Mouse (Mus musculus) kidney, adult 2 months (tissue): ENCODE data around the gene Fam20c. TPM values are rescaled to one million over a fixed set of nuclear protein-coding genes. Genes with fewer than 3 reads are reported as not detected.
A peak's percentile ranks its signal among the peaks of the same experiment; 100 is the strongest.

ENCODE experiments used
- DNase-seq: peaks from one replicate; pipeline ENCODE4 v3.0.0; 2021
- H3K27ac ChIP-seq: fragments of 200-500 bp; 2 replicates; pipeline ENCODE4 v1.5.1; 2012; ENCODE audit warnings: low read depth, low read length, control low read depth, inconsistent platforms; ENCODE audit not compliant: insufficient read depth
- H3K27me3 ChIP-seq: fragments of 200-500 bp; replicated peaks from 2 replicates; pipeline ENCODE4 v1.6.1; 2012; ENCODE audit warnings: mild to moderate bottlenecking, moderate library complexity, low read length, inconsistent platforms; ENCODE audit not compliant: control insufficient read depth, insufficient read depth
- H3K36me3 ChIP-seq: fragments of 200-500 bp; 2 replicates; pipeline ENCODE4 v1.6.1; 2012; ENCODE audit warnings: mild to moderate bottlenecking, moderate library complexity, low read length, inconsistent platforms; ENCODE audit not compliant: control insufficient read depth, insufficient read depth
- H3K4me1 ChIP-seq: fragments of 200-500 bp; 2 replicates; pipeline ENCODE4 v1.6.1; 2011; ENCODE audit warnings: low read length; ENCODE audit not compliant: control insufficient read depth, insufficient read depth
- H3K4me3 ChIP-seq: fragments of 200-500 bp; 2 replicates; pipeline ENCODE4 v1.5.1; 2011; ENCODE audit warnings: mild to moderate bottlenecking, low read depth, low read length, control low read depth; ENCODE audit not compliant: insufficient read depth
- CTCF ChIP-seq: fragments of 200-500 bp; conservative IDR thresholded peaks from 2 replicates; pipeline ENCODE4 v1.5.1; 2011; ENCODE audit warnings: low read depth, mild to moderate bottlenecking, control low read depth, low read length, moderate library complexity, mixed read lengths; ENCODE audit not compliant: insufficient read depth, insufficient read length
- POLR2A ChIP-seq: fragments of 200-500 bp; IDR thresholded peaks from one replicate; pipeline ENCODE4 v1.6.1; 2011; ENCODE audit warnings: low read depth, low read length, control low read depth
- WGBS: fragments of 180-500 bp; shearing (Covaris S2); methylation state at CpG from one replicate; pipeline ENCODE4 v1.1.7; 2018; 5-methylcytosine and 5-hydroxymethylcytosine counted together
- polyA plus RNA-seq: library from polyadenylated mRNA; depleted of rRNA; stranded (reverse); fragments of >200 nt; gene quantifications from 2 replicates; pipeline ENCODE4 v1.2.3, GENCODE M21; 2012; rRNA removed

Fam20c gene
- 49.5 and 65.6 TPM in 2 replicates for polyA plus RNA-seq

DNA sequence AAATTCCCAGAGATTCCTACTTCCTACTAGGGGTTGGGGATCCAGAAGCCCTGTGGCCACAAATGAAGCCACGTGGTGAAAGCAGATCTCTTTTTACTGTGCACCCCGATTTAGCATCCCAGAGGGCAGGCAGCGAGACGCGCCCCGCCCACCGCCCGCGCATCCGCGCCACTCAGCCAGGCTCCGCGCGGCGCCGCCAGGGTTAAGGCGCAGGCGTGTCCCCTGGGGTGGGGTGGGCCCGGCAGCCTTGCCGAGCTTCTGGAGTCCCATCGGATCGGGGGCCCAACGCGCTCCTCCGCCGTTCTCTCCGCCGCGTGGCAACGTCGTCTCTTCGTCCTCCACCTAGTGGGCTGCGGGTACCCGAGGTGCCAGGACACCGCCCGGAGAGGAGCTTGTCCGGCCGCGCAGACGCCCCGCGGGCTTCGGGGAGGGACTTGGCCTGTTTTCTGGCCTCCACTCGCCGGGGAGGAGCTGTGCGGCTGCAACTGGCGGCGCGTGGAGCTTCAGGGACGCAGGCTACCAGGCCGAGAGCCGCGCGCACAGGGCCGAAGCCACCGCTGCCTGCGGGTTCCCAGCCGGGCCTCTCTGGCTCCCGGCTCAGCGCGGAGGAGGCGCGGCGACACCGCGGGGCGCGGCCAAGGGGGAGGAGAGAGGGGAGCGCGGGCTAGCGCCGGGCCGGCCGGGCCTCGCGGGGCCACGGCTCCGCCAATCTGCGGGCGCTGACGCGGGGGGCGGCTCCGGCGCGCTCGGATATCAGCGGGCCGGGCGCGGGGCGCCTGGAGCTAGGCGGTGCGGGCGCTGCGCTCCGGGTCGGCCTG, at the start of gene Fam20c:
Fam20c (plus strand) TSS at position 212 of the 818 bp plus-strand sequence.
- TF ChIP-seq CTCF (no peak), POLR2A (peak; percentile 69)
- peaks cover 22% of the 10 kb centered on the region for H3K4me1 ChIP-seq
- no peaks in the 10 kb centered on the region for H3K36me3 ChIP-seq
- 1% methylated on average over 97 of the region's 98 CpGs for WGBS
- H3K27me3 ChIP-seq: no peaks in the 10 kb centered on the region
- peak; percentile 92 for DNase-seq
- H3K27ac ChIP-seq: peak within 1 kb of the TSS; percentile 76
- peak within 1 kb of the TSS; percentile 71 for H3K4me3 ChIP-seq

GRCm38 (mm10) chr5:138707367-138707766, 46.9 kb upstream of the Fam20c start:
- no peak overlapping the region for H3K27ac ChIP-seq
- H3K27me3 ChIP-seq: no peaks in the 10 kb centered on the region
- no peaks in the 10 kb centered on the region for H3K4me1 ChIP-seq
- TF ChIP-seq POLR2A (no peak), CTCF (no peak)
- no peak for DNase-seq
- no peak overlapping the region for H3K4me3 ChIP-seq
- H3K36me3 ChIP-seq: no peaks in the 10 kb centered on the region

DNA sequence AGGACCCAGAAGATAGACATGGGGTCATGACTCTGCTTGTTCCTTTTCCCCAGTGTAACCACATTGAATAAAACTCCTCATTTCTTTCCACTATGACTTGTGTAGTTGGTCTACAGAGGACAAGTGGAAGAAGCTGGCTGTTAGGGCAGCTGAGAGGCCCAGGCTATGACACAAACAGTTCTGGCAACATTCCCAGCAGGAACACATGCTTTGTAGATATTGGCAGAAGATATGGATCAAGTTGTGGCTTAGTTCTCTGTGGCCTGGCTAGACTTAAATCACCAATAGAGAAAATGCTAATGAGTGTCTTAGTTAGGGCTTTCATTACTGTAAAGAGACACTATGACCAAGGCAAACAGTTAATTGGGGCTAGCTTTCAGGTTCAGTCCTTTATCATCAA, 45.7 kb upstream of the Fam20c start:
- Histone ChIP-seq H3K27me3 (no peaks in the 10 kb centered on the region), H3K4me1 (no peaks in the 10 kb centered on the region), H3K4me3 (no peak overlapping the region), H3K27ac (no peak overlapping the region), H3K36me3 (no peaks in the 10 kb centered on the region)
- DNase-seq: no peak
- TF ChIP-seq CTCF: no peak
- TF ChIP-seq POLR2A: no peak

DNA sequence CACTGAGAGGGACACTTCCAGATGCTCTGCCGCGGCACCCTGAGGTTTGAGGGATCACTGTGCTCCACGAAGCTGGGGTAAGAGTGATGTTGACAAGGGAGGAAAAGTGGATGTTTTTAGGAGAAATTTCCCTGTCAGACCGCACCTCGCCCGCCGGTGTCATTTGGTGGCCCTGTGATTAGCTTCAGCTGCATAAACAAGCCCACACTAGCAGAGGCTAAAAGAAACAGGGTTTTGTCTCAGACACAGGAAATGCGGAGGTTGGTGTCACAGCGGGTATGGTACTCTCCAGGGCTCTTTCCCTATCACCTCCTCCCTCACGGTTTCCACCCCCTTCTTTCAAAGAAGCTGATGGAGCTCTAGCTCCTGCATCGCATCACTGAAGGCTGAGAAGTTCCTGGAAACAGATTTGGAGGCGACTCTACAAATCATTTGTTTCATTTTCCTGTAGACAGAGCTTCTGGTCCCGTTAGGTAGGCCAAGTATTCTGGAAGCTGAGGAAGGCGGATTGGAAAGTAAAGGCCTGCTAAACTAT, 38.7 kb upstream of the Fam20c start:
- DNase-seq: no peak
- Histone ChIP-seq H3K27ac (no peak overlapping the region), H3K36me3 (no peaks in the 10 kb centered on the region), H3K27me3 (no peaks in the 10 kb centered on the region), H3K4me3 (no peak overlapping the region), H3K4me1 (no peaks in the 10 kb centered on the region)
- no peak for TF ChIP-seq CTCF
- no peak for TF ChIP-seq POLR2A
- WGBS: 41% methylated on average over 14 of the region's 14 CpGs

DNA sequence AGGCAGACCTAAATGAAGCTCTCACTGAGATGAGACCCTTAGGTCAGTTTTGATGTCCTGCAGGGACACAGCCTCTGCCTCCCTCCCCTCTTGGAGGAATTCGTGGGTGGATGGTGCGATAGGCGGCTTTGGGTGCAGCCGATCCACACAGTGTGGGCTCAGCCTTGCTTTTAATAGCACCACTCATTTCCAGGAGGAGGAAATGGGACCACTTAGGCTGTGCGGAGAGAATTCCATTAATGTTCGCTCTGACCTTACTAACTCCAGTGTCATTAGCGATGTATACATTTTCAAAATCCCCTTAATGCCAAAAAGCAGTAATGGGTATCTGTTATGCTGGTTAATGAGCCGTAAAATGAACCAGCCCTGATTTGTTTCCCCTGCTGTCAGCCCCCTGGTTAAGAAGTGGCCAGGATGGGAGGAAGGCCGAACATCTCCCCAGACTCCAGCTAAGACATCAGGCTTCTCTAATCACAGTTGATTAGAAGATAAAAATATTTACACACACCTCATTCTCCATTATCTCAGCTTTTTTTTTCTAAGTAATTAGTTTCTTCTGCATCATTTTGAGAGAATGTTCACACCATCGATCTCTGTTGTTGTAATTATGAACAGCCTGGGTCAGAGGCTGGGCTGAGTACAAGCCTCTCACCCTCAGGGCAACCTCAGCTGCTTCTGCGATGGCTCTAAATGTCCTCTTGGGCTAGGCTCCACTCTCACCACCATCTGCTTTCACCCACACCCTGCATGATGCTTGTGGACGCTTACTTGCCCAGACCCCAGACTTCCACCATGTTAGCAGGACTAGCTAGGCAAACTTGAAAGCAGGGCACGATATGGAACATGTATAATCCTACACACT, 33.8 kb upstream of the Fam20c start:
- no peak for DNase-seq
- TF ChIP-seq CTCF (no peak), POLR2A (no peak)
- H3K4me1 ChIP-seq: no peaks in the 10 kb centered on the region
- H3K36me3 ChIP-seq: no peaks in the 10 kb centered on the region
- WGBS: 47% methylated on average over 13 of the region's 13 CpGs
- H3K27ac ChIP-seq: no peak overlapping the region
- no peaks in the 10 kb centered on the region for H3K27me3 ChIP-seq
- H3K4me3 ChIP-seq: no peak overlapping the region

DNA sequence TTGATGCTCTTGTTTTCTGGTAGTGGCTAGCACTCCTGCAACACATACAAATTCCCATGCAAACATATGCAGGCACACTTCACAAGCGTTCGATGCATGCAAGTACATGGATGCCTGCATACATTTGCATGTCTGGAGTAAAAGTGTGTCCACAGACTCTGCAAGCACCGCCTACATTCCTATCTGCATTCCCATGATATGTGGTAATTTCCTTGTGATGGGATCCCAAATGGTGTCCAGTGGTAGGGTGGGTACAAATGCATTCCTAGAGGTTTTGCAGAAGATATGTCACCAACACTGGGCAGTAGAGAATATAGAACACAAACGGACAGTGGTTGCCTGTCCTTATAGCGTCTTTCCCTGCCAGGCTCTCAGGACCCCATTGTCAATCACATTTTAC, 29.9 kb upstream of the Fam20c start:
- no peak for DNase-seq
- TF ChIP-seq CTCF (no peak), POLR2A (no peak)
- Histone ChIP-seq H3K4me1 (no peaks in the 10 kb centered on the region), H3K27me3 (no peaks in the 10 kb centered on the region), H3K4me3 (no peak overlapping the region), H3K27ac (no peak overlapping the region), H3K36me3 (no peaks in the 10 kb centered on the region)
- 85% methylated on average over 5 of the region's 5 CpGs for WGBS

DNA sequence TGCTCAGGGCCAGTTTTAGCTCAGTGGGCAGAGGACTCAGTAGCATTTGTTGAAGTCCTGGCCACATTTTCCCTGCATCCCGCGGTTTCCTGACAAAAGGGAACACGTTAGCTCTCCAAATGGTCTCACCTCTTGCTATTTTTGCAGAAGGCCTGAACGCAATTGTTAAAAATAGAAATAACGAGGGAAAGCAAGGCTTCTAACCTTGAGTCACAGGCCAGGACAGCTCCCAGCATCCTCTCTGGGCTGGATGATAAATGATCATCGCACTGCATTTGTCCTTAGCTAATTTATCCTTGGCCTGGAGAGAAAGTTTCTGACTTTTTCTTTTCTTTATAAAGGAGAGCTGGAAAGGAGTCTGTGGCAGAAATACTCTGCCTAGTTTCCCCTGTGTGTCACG, 29.2 kb upstream of the Fam20c start:
- H3K4me1 ChIP-seq: no peaks in the 10 kb centered on the region
- H3K27ac ChIP-seq: no peak overlapping the region
- H3K27me3 ChIP-seq: no peaks in the 10 kb centered on the region
- DNase-seq: no peak
- H3K36me3 ChIP-seq: no peaks in the 10 kb centered on the region
- WGBS: 52% methylated on average over 7 of the region's 7 CpGs
- no peak overlapping the region for H3K4me3 ChIP-seq
- no peak for TF ChIP-seq POLR2A
- no peak for TF ChIP-seq CTCF
